Mouse (Mus musculus) ES-E14 (cell line): Measurements from ENCODE around the gene Marveld2.

ENCODE experiments used
- CHD2 ChIP-seq: IDR thresholded peaks from 2 replicates; pipeline ENCODE4 v1.6.1; 2014; ENCODE audit warnings: mild to moderate bottlenecking, low read depth, low read length, inconsistent platforms
- ZNF384 ChIP-seq: IDR thresholded peaks from 2 replicates; pipeline ENCODE4 v1.6.1; 2012; ENCODE audit warnings: low read depth, low read length, inconsistent platforms

GRCm38 (mm10) chr13:100651439-100652186 lies 34.8 kb upstream of the Marveld2 start, which contains the start of gene Taf9:
- TF ChIP-seq CHD2 (no peak), ZNF384 (no peak)
